Mouse (Mus musculus) layer of hippocampus, adult 2 months (tissue): Measurements from ENCODE around the gene Zfp882. TPM values are rescaled to one million over a fixed set of nuclear protein-coding genes. Genes with fewer than 3 reads are reported as not detected.
"Not testable (repeated sequence)": the region's sequence is repeated elsewhere in the genome, so short reads cannot be mapped to it uniquely, and the experiment has no call there.

Experiments
- DNase-seq, 2 experiments: peaks; one replicate each; pipeline ENCODE4 v3.0.0; 2022; ENCODE audit warnings: low spot score in 2 of 2
- H3K27ac ChIP-seq: fragments of 200-600 bp; 2 replicates; pipeline ENCODE4 v1.8.1; 2022
- H3K4me3 ChIP-seq: fragments of 200-600 bp; 2 replicates; pipeline ENCODE4 v1.8.1; 2022; ENCODE audit warnings: mild to moderate bottlenecking
- CTCF ChIP-seq: fragments of 200-600 bp; conservative IDR thresholded peaks from 2 replicates; pipeline ENCODE4 v1.8.1; 2022; ENCODE audit warnings: antibody characterized with exemption, mild to moderate bottlenecking, moderate library complexity
- total RNA-seq, 2 experiments: library from RNA; stranded (reverse); gene quantifications; 2 replicates each; pipeline ENCODE4 v1.2.3; 2021

Zfp882 gene
- total RNA-seq, 2 experiments from 2014 or later: 13.0 to 20.6 TPM

GRCm38 (mm10) chr8:71927779-71928178, 19.4 kb downstream of the Zfp882 start:
- peak in 1 of 2 experiments; percentile 43 for DNase-seq
- no peak overlapping the region for H3K27ac ChIP-seq
- no peak overlapping the region for H3K4me3 ChIP-seq
- no peak for TF ChIP-seq CTCF

- DNase-seq, H3K27ac ChIP-seq, H3K4me3 ChIP-seq: not testable (repeated sequence)
Observed at GRCm38 (mm10) chr8:71938037-71938436, 29.6 kb downstream of the Zfp882 start.

GRCm38 (mm10) chr8:71940293-71941208, 32.1 kb downstream of the Zfp882 start:
- no peak overlapping the region for H3K4me3 ChIP-seq
- no peak for DNase-seq
- no peak overlapping the region for H3K27ac ChIP-seq
- no peak for TF ChIP-seq CTCF

- no peak for TF ChIP-seq CTCF
- DNase-seq: no peak
- Histone ChIP-seq H3K27ac (no peak overlapping the region), H3K4me3 (no peak overlapping the region)
Observed at GRCm38 (mm10) chr8:71941776-71942175, 33.4 kb downstream of the Zfp882 start.

GRCm38 (mm10) chr8:71948624-71949023, 40.2 kb downstream of the Zfp882 start:
- no peak for DNase-seq
- no peak overlapping the region for H3K27ac ChIP-seq
- TF ChIP-seq CTCF: no peak
- no peak overlapping the region for H3K4me3 ChIP-seq

GRCm38 (mm10) chr8:71950482-71951221, 42.2 kb downstream of the Zfp882 start, which contains the start of gene Zfp961:
TSS of gene Zfp961 (plus strand) at chr8:71951038.
- H3K27ac ChIP-seq: peak within 1 kb of the TSS; percentile 94
- peak within 1 kb of the TSS; percentile 84 for H3K4me3 ChIP-seq
- peak; percentile 96 to 97 for DNase-seq
- no peak for TF ChIP-seq CTCF

- no peak for TF ChIP-seq CTCF
- Histone ChIP-seq H3K4me3 (peak overlapping the region; percentile 84), H3K27ac (peak overlapping the region; percentile 94; the same call in 1 of the 2 replicates)
- no peak for DNase-seq
Observed at GRCm38 (mm10) chr8:71951436-71952161, 43.2 kb downstream of the Zfp882 start.

GRCm38 (mm10) chr8:71952489-71952888, 44.1 kb downstream of the Zfp882 start:
- TF ChIP-seq CTCF: no peak

GRCm38 (mm10) chr8:71952961-71953700, 44.7 kb downstream of the Zfp882 start:
- DNase-seq, H3K4me3 ChIP-seq, H3K27ac ChIP-seq: not testable (repeated sequence)

More at GRCm38 (mm10) chr8:71952489-71952888, 44.1 kb downstream of the Zfp882 start:
- DNase-seq: no peak
- Histone ChIP-seq H3K4me3 (no peak overlapping the region), H3K27ac (no peak overlapping the region)

- no peak for DNase-seq
- no peak for TF ChIP-seq CTCF
- Histone ChIP-seq H3K27ac (no peak overlapping the region), H3K4me3 (no peak overlapping the region)
Observed at GRCm38 (mm10) chr8:71954666-71955065, 46.3 kb downstream of the Zfp882 start.

GRCm38 (mm10) chr8:71960483-71960882, 52.1 kb downstream of the Zfp882 start:
- TF ChIP-seq CTCF: no peak
- H3K27ac ChIP-seq: no peak overlapping the region
- no peak for DNase-seq
- H3K4me3 ChIP-seq: no peak overlapping the region

GRCm38 (mm10) chr8:71961796-71962195, 53.4 kb downstream of the Zfp882 start:
- TF ChIP-seq CTCF: no peak
- no peak for DNase-seq

More at GRCm38 (mm10) chr8:71961796-71962195, 53.4 kb downstream of the Zfp882 start:
- H3K27ac ChIP-seq: no peak overlapping the region
- no peak overlapping the region for H3K4me3 ChIP-seq
